Mouse (Mus musculus) erythroid progenitor cell, adult 5-6 weeks (primary cell): Measurements from ENCODE around the gene H6pd. TPM values are rescaled to one million over a fixed set of nuclear protein-coding genes. Genes with fewer than 3 reads are reported as not detected.
A peak's percentile ranks its signal among the peaks of the same experiment; 100 is the strongest.

ENCODE experiments used
- ATAC-seq: replicated peaks from 2 replicates; pipeline ENCODE4 v1.8.0; 2016; ENCODE audit warnings: moderate number of reproducible peaks, mild to moderate bottlenecking, moderate TSS enrichment, inconsistent platforms; ENCODE audit not compliant: poor library complexity, low FRiP score, severe bottlenecking
- total RNA-seq, 2 experiments: library from RNA; stranded (forward) in 1 of 2; stranded (reverse) in 1 of 2; fragments of 150-400 nt in 1 of 2; fragments of 186-747, 209-891 nt in 1 of 2; gene quantifications; 2 replicates each; pipeline versions ENCODE4 v1.2.3 to v1.2.4; 2015 to 2017; ENCODE audit warnings: low replicate concordance in 2 of 2

H6pd gene
- total RNA-seq, 2 experiments from 2014 or later: 2.5 to 11.8 TPM

- ATAC-seq: peak; percentile 90
Measured at GRCm38 (mm10) chr4:149954893-149955439, 53.9 kb downstream of the H6pd start, which contains the start of gene Spsb1. Gene Spsb1, minus strand, starts transcription at chr4:149955043.

GRCm38 (mm10) chr4:149953621-149954481 is 55.0 kb downstream of the H6pd start:
- ATAC-seq: no peak

DNA sequence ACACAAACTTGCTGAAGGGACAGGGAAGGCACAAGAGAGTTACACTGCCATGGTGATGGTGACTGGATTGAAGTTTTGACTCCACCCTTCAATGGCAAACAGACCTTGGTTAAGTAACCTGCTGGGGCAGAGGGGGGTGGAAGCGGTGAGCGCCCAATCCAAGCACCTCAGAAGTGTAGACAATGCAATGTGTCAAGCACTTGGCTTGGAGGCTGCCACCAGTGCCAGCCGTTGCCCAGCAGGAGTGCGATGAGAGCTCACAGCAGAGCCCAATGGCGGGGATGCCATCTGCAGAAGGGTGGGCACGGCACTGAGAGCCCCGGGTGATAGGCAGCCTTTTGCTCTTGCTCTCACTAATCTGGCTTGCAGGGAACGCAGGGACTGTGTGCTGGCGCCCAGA is 56.6 kb downstream of the H6pd start:
- ATAC-seq: no peak

GRCm38 (mm10) chr4:149951201-149951600 is 57.6 kb downstream of the H6pd start:
- no peak for ATAC-seq

DNA sequence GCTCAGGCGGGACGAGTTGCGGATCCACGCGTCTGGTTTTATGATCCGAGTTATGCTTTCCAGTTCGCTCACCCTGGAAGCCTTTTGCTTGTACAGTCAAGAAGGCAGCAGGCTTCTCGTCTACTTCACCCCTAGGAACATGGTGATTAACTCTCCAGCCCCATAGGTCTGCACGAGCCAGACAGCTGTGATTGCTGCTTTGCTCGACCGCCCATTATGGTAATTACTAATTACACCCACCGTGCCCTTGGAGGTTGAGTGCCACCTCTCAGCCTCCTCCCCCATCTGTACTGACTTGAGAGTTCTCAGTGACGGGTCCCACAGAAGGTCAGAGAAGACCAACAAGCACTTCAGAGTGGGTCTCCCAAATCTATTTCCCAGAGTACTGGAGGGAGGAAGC is 59.1 kb downstream of the H6pd start:
- ATAC-seq: no peak

DNA sequence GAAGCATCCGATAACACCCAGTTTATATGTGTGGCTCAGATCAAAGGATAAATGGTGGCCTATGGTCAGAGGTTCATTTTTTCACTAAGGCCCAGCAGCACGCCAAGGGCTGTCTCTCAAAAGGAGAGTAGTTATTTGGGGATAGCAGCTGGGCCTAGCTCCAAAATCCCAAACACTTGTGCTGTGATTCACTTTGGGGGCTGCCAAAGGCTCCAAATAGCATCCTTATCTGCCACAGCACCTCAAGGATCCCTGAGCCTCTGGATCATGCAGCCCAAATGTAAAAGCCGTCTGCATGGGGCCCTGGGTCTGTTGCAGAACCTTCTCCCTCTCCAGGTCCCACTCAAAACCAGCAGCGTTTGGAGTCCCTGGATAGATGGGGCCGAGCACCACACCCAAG is 60.7 kb downstream of the H6pd start:
- ATAC-seq: no peak

- no peak for ATAC-seq
Measured at GRCm38 (mm10) chr4:149947396-149947795, 61.4 kb downstream of the H6pd start.

- no peak for ATAC-seq
Measured at GRCm38 (mm10) chr4:149945194-149945593, 63.6 kb downstream of the H6pd start.

GRCm38 (mm10) chr4:149944214-149944613 is 64.6 kb downstream of the H6pd start:
- ATAC-seq: no peak

DNA sequence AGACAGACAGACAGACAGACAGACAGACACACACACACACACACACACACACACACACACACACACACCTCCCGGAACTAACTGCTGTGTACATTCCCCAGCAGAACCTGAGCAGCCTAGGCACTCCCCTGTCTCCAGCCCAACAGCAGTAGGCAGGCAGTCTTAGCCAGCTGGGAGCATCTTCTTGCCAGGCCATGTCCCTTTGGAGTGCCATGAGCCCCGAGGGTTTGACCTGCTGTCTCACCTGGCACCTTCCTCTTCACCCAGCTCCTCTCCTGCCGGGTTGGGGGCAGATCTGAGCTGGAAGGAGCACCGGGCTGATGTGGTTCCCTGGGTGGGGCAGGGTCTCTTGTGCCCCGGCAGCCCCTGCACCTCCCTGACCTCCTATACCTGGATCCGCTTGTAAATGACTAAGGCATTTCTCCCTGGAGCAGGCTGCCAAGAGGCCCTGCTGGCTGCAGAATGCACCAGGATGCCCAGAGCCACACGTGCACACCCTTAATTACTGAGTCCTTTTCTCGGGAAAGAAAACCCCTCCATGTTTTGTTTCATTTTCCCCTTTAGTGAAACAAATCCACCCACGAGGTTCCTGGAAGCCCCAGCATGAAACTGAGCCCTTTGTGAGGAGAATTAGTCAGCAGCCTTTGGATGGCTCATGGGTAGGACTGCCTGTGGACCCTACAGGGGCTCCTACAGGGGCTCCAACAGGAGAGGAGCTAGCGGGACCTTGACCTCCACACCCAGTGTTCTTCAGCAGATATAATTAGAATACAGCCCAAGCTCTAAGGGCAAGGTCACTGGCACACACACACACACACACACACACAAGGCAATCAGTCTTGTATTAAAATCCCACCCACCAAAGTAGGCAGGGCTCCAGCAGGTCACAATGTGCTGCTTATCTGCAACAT is 65.7 kb downstream of the H6pd start:
- ATAC-seq: no peak

- no peak for ATAC-seq
Measured at GRCm38 (mm10) chr4:149941067-149941755, 67.6 kb downstream of the H6pd start.

GRCm38 (mm10) chr4:149938701-149939100 is 70.1 kb downstream of the H6pd start:
- ATAC-seq: no peak

DNA sequence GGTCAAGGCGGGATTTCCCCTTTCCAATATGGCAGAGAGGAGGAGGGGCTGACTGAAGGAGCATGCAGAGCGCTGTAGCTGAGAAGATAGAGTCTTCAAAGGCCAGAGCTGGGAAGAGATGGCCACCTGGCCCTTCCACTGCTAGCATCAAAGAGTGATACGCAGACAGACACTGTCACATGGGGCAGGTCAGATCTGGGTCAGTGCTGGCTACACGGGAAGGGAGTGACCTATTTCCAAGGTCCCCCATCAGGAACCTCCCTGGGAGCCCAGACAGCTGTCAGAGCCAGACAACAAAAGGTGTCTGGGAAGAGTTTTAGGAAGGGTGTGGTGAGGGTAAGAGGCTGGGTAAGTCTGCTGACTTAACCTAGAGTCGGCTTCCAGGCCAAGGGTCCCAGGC is 71.9 kb downstream of the H6pd start:
- no peak for ATAC-seq

DNA sequence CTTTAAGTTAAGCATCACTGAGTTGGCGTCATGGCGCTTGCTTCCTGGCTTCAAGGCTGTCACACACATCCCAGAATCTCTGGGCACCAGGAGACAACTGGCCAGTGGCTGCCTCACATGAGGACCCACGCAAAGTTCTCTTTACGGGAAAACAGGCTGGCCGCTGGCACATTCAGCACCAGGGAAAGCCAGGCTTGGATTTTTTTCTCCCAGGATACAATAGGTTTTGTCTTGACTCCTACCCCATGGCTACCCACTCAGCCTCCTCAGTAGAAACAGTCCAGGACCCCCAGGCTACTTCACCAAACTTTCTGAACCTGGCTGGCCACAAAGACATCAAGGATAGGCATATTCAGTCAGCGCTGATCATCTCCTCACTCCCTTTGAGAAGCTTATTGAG is 73.4 kb downstream of the H6pd start:
- no peak for ATAC-seq

DNA sequence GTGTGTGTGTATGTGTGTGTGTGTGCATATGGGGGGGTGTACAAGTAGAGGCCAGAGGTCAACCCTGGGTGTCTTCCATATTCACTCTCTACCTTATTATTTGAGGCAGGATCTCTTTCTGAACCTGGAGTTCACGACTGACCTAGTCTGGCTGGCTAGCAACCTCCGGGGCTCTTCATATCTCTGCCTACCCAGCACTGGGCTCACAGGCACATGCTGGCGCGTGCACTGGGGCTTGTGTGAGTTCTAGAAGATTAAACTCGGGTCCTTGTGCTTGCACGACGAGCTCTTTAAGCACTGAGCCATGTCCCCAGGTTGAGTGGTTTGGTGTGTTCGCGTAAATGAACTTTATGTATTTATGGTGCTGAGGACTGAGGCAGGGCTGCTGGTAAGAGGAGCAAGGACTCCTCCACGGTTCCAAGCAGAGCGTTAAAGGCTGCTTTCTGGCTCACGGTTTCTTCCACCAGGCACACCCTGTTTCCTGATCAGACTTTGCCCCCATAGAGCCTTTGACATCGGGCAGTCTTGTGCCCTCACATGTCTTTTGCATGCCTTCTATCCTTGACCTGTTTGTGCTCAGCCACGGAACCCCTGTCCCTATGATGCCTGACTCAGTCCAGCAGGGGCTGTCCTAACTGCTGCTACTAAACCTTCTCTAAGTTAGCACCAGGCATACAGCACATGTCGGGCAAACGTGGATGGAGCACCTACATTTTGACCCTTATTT is 75.1 kb downstream of the H6pd start:
- no peak for ATAC-seq

GRCm38 (mm10) chr4:149933025-149933424 is 75.8 kb downstream of the H6pd start:
- no peak for ATAC-seq

GRCm38 (mm10) chr4:149932108-149932815 is 76.6 kb downstream of the H6pd start:
- ATAC-seq: no peak

GRCm38 (mm10) chr4:149930755-149931154 is 78.1 kb downstream of the H6pd start:
- ATAC-seq: no peak
